Mouse (Mus musculus) kidney, adult 11 months (tissue): Measurements from ENCODE around the gene Recql5.

Experiments used
- DNase-seq: peaks from one replicate; pipeline ENCODE4 v3.0.0; 2022

Recql5 gene

DNA sequence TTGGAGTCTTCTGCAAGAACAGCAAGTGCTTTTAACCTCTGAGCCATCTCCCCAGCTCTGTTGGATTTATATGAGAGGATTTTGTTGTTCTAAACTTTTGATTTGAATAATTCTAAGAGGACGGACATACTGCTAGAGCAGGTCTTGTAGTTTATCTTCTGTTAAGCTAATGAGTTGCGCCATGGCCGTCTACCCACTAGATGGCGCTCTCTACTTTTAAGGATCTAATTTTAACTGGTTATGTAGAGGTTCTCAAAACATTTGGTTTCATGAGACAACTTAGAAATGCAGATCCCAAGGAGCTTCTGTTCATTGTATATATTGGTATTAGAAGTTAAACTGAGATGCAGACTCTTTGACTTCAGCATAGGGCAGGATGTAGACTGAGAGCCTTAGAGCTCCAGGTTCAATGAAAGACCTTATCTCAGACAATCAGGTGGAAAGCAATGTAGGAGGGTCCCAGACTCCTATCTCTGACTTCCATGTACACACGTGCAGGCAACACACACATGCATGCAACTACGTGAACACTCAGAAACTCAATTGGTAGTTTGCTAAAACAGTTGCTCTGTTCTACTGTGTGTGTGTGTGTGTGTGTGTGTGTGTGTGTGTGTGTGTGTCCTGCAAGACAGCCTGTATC, 6.5 kb upstream of the Recql5 start:
- DNase-seq: peak; percentile 58

GRCm38 (mm10) chr11:115933747-115934110, 452 bp upstream of the Recql5 start:
- no peak for DNase-seq

DNA sequence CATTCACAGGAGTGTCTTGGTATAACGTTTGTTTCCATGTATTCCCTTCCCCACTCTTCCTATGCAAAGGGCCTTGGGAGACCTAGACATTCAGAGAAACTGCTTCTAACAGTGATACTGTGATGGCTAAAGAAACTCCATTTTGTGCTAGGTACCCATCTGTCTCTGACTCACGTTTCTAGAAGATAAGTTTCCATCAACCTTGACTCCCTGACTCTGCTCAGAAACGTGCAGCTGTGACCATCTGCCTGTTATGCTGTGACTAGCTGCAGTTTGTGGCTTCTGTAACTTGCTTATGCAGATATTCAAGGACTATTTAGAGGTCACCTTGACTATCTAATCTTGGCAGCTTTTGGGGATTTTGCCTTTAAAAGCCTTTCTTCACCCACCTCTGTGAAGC, 2.0 kb downstream of the Recql5 start:
- no peak for DNase-seq

DNA sequence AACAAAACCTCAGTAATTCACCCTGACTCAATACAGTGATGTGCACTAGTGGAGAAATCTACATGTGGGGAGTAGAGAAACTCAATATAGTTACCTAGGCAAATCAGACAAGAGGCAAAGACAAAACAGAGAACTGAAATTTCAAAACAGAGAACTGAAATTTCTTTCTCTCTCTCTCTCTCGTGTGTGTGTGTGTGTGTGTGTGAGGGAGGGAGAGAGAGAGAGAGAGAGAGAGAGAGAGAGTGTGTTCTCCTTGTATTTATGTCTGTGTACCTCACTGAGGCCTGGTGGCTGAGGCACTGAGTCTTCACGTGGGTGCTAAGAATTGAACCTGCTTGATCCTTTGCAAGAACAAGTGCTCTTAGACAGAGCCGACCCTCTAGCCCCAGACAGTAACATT, 3.5 kb downstream of the Recql5 start:
- no peak for DNase-seq

- no peak for DNase-seq
Observed at GRCm38 (mm10) chr11:115929031-115929430, 4.2 kb downstream of the Recql5 start.

DNA sequence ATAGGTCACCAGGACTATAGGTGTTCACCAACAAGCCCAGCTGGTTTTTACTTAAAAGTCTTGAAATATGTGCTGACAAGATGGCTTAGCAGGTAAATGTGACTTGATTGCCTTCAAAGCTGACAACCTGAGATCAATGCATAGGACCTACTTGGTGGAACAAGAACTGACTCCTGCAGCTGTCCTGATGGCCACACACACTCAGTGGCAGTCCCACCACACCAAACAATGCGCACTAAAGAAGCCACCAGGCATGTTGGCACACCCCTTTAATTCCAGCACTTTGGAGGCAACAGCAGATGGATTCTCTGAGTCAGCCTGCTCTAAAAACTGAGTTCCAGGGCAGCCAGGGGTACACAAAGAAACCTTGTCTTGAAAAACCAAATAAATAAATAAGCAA, 11.3 kb downstream of the Recql5 start:
- DNase-seq: no peak

- peak; percentile 42 for DNase-seq
Observed at GRCm38 (mm10) chr11:115920110-115920818, 13.0 kb downstream of the Recql5 start.

- DNase-seq: no peak
Observed at GRCm38 (mm10) chr11:115919073-115919472, 14.2 kb downstream of the Recql5 start.

- DNase-seq: no peak
Observed at GRCm38 (mm10) chr11:115918637-115919036, 14.6 kb downstream of the Recql5 start.

- DNase-seq: no peak
Observed at GRCm38 (mm10) chr11:115916579-115916978, 16.7 kb downstream of the Recql5 start.

GRCm38 (mm10) chr11:115911632-115912376, 21.5 kb downstream of the Recql5 start, which contains the start of gene Smim6:
Smim6 (plus strand) TSS chr11:115912017.
- peak; percentile 83 for DNase-seq

DNA sequence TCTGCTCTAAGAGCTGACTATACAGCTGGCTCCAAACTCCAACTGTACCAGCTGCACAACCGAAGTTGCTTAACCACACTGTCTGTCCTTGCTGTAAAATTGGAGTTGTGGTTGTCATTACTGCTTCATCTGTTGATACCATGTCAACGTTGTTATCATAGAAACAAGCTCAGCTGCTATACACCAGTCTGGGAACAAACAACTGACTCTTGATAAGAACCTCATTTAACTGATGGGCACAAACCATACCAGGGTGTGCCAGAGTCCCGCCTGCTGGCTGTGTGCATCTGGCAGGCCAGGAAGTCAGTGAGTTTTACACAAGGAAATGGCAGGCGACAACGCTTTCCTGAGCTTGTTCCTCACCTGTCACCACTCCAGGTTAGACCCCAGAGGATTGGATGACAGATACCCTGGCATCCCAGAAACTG, 22.1 kb downstream of the Recql5 start:
- DNase-seq: peak; percentile 35

DNA sequence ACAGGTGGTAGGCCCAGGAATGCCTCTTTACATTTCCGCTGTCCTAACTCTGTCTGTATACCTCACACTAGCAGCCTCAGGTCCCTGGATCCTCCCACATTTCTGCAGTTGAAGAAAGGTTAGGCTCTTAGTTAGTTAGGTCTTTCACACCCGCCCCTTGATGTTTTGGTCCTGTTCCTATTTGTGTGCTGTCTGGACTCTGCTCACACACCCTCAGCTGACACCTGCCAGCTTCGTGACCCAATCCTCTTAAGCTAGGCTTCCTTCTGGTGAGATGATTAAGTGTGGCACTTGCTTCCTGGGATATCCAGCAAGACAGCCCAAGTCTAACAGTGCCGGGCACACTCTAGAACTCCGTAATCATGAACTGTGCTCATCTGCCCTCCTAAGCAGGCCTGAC, 26.8 kb downstream of the Recql5 start:
- peak; percentile 51 for DNase-seq

DNA sequence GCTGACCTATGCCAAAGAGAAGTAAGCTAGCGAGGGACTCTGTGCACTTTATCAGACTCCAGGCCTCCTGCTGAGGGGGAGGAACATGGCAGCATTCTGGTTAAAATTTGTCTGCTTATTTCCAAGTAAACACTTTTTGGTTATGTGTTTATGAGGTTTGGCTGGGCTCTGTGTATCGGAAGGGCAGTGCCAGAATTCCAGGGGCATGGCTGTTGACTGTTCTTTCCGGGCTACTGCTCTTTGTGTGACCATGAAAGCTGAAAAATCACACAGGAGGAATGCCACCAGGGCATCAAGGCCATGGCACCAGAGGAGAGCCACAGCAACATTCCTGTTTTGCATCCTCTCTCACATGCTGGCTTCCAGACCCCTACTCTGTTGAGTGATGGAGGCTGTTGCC, 27.2 kb downstream of the Recql5 start:
- DNase-seq: peak; percentile 73

DNA sequence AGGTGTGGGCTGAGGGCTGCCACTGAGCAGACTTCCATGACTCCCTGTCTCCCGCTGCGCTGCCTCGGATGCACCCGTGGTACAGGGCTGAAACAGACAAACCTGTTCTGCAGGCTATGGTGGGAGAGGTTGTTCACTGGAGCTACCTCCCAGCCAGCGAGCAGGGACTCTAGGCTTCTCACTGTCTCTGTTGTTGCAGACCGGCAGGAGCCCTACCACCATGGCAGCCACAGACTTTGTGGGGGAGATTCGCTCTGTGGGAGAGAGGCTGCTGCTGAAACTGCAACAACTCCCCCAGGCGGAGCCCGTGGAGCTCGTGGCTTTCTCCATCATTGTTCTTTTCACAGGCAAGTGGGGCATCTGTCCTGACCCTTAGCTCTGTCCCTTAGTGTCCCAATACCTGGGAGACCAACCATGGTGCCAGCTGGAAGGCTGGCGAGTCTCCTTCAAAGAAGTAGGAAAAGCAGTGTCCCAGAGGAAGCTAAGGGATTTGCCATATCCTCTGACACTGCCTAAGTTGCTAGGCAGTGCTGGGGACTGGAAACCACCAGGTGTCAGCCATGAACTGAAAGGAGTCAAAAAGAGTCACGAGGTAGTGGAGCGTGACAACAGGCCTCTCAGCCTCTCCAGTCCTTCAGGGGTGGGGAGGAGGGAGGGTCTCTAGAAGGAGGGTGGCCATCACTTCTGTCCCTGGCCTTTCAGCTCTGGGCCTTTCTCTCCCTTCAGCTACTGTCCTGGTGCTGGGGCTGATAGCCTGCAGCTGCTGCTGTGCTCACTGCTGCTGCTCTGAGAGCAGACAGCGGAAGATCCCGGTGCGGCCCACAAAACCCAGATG, 28.1 kb downstream of the Recql5 start:
- no peak for DNase-seq

- DNase-seq: peak; percentile 63
Observed at GRCm38 (mm10) chr11:115904231-115904955, 28.9 kb downstream of the Recql5 start.

DNA sequence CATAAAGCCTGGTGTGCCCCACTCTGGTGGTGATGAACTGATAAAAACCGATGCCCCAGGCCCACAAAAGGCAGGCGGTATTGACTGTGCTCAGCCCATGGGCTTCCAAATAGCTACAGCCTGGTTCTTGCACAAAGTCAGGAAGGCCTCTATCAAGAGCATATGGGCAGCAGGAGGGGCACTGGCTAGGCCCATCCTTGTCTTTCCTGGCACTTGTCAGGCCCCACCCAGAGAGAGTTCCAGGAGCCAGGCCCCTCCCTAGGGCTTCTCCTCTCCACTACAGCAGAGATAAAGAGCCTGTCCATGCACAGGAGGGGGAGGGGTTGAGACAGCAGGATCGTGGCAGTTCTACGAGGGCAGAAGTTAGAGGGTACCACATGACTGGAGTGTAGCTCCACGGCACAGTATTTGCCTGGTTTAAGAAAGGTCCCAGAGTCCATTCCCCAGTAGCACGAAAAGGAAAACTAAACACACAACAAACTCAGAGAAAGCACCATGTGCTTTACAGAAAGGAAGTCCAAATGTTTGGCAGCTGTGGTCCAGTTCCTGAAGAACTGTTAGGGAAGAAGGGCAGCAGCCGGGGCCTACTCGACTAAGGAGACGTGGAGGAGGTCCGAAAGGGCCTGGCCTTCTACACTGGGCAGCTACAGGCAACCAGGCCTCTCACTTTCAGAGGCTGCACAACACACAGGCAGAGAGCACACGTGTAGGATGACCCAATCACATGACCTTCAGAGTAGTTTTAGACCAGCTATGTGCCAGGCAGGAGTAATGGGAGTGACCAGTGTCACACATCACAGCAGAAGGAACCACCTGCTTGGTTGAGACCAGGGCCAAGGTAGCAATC, 29.7 kb downstream of the Recql5 start:
- no peak for DNase-seq

DNA sequence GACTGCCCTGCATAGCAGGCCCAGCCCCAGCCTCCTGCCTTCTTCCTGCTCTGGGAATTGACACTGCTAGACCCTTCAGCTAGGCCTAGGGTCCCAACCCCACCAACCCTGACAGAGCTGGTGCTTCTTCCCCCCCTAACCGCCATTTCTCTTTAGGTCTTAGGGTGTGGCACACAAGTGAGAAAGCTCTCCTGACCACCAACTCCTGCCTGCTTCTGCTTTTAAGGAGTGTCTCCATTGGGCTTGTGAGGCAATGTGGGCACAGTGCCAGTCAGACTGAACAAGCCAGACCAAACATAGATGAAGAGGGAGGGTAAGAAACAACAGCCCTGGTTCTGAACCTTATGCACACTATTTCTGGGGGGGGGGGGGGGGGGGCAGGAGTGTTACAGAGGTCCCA, 30.4 kb downstream of the Recql5 start:
- no peak for DNase-seq

- no peak for DNase-seq
Observed at GRCm38 (mm10) chr11:115902177-115902576, 31.1 kb downstream of the Recql5 start.

DNA sequence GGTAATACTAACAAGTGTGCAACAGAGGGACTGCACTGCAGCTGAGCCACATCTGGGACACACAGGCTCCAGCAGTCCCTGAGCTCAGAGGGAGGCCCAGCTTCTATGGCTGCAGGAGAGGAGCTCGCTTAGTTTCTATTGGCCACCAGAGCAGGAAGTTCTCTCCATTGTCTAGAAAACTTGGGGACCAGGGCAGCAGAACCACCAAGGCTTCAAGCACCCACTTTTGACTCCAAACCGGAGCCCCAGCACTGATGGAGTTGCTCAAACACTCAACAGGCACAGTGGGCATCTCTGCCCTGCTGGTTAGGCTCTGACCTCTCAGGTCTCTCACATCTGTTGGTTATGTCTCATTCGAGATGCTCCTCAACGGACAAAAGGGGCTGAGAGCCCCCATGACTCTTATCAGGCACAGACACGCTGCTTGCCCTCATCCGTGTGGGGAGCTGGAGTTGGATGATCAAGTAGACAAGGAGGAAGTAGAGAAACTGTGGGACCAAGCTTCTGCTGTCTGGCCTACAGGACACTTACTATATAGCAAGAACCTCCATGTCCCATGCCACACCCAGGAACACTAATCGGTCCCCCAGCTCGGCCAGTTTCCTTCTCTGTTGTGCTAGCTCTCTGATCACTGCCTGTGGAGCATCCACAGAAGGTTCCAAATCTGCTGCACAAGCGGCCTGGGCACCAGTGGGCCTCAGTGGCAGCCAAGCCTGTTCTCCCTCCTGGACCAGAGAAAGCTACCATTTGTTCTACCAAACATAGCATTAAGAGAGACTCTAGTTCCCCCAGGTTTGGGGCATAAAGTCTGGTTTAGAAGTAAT, 31.7 kb downstream of the Recql5 start:
- DNase-seq: no peak
